Comparison of ENCODE assay signal across 20 mouse cellular contexts in genomic region chr11:44417403-44417802, GRCm38 (mm10). TPM values are rescaled to one million over a fixed set of nuclear protein-coding genes. Genes with fewer than 3 reads are reported as not detected.
"Had no signal": no experiment of that assay in that cellular context is flagged by ENCODE, and none has a peak within 500 bp of the region (broad histone marks: within the 10 kb centered on the region; RNA-seq: fewer than 3 reads in every experiment).

No protein-coding gene starts in this region.

- H3K4me3 ChIP-seq: left cerebral cortex, adult 2 months; limb, embryonic 10.5 days; liver, embryonic 15.5 days; midbrain, embryonic 13.5 days; neural tube, embryonic 13.5 days; stomach, embryonic 15.5 days had no signal

- H3K9me3 ChIP-seq: limb, embryonic 10.5 days; liver, embryonic 15.5 days; midbrain, embryonic 13.5 days; neural tube, embryonic 13.5 days; stomach, embryonic 15.5 days had no signal

- H3K27me3 ChIP-seq: midbrain, embryonic 13.5 days; neural tube, embryonic 13.5 days; stomach, embryonic 15.5 days had no signal

- ATAC-seq: lung, postnatal 0 days; midbrain, embryonic 13.5 days had no signal

- H3K4me2 ChIP-seq: liver, embryonic 11.5 days; liver, embryonic 15.5 days; midbrain, embryonic 13.5 days; neural tube, embryonic 13.5 days; stomach, embryonic 15.5 days had no signal

- H3K4me1 ChIP-seq: limb, embryonic 10.5 days; liver, embryonic 15.5 days; neural tube, embryonic 13.5 days; stomach, embryonic 15.5 days had no signal

- H3K27ac ChIP-seq: left cerebral cortex, adult 2 months; limb, embryonic 10.5 days; liver, embryonic 15.5 days; midbrain, embryonic 13.5 days; neural tube, embryonic 13.5 days; stomach, embryonic 15.5 days had no signal

- H3K9ac ChIP-seq: liver, embryonic 15.5 days; midbrain, embryonic 13.5 days; neural tube, embryonic 13.5 days; stomach, embryonic 15.5 days had no signal

- DNase-seq: kidney, postnatal 10 days; kidney, postnatal 4 days; lung, adult 2 months; lung, postnatal 4 days; right cerebral cortex, postnatal 14 days; thymus, adult 2 months; thymus, postnatal 25 days had no signal

- H3K36me3 ChIP-seq: limb, embryonic 10.5 days; liver, embryonic 15.5 days; midbrain, embryonic 13.5 days; neural tube, embryonic 13.5 days; stomach, embryonic 15.5 days had no signal

RNA-seq across cellular contexts. Expression of gene Il12b, which starts 17.5 kb away (rescaled TPM):
- total RNA-seq: layer of hippocampus, adult 8-10 months; layer of hippocampus, postnatal 25 days; left cerebral cortex, adult 2 months; left cerebral cortex, postnatal 14 days had no signal
- polyA plus RNA-seq: kidney, embryonic 14.5 days; limb, embryonic 10.5 days; liver, embryonic 11.5 days; liver, embryonic 15.5 days; midbrain, embryonic 13.5 days; neural tube, embryonic 13.5 days; testis, adult 2 months had no signal
